Mouse (Mus musculus) neural tube, embryonic 12.5 days (tissue): ENCODE results near the gene Plek2. TPM values are rescaled to one million over a fixed set of nuclear protein-coding genes. Genes with fewer than 3 reads are reported as not detected.

ENCODE experiments used
- ATAC-seq: fragments of 200-750 bp; cut with Nextera tagmentation; 2 replicates; pipeline ENCODE4 v1.8.0; 2017; ENCODE audit warnings: low read depth, mild to moderate bottlenecking, moderate TSS enrichment, moderate library complexity; ENCODE audit not compliant: low FRiP score
- H3K27ac ChIP-seq: fragments of 300-500 bp; sonication (generic); 2 replicates; pipeline ENCODE4 v1.5.1; 2016
- H3K27me3 ChIP-seq: fragments of 300-500 bp; sonication (generic); replicated peaks from 2 replicates; pipeline ENCODE4 v1.6.1; 2016; ENCODE audit warnings: mild to moderate bottlenecking
- H3K36me3 ChIP-seq: fragments of 300-500 bp; sonication (generic); 2 replicates; pipeline ENCODE4 v1.6.1; 2016; ENCODE audit warnings: mild to moderate bottlenecking
- H3K4me1 ChIP-seq: fragments of 300-500 bp; sonication (generic); 2 replicates; pipeline ENCODE4 v1.6.1; 2016
- H3K4me2 ChIP-seq: fragments of 300-500 bp; sonication (generic); replicated peaks from 2 replicates; pipeline ENCODE4 v1.6.1; 2016; ENCODE audit warnings: mild to moderate bottlenecking
- H3K4me3 ChIP-seq: fragments of 300-500 bp; sonication (generic); 2 replicates; pipeline ENCODE4 v1.5.1; 2016
- H3K9ac ChIP-seq: fragments of 300-500 bp; sonication (generic); 2 replicates; pipeline ENCODE4 v1.6.1; 2016; ENCODE audit warnings: mild to moderate bottlenecking
- H3K9me3 ChIP-seq: fragments of 300-500 bp; sonication (generic); 2 replicates; pipeline ENCODE4 v1.6.1; 2016; ENCODE audit warnings: mild to moderate bottlenecking
- WGBS: fragments of 180-500 bp; shearing (Covaris S2); methylation state at CpG from one replicate; pipeline ENCODE4 v1.1.7; 2016; 5-methylcytosine and 5-hydroxymethylcytosine counted together
- polyA plus RNA-seq: library from polyadenylated mRNA; unstranded; fragments of >200 nt; fragmentation: Nextera tagmentation; extraction: Ambion mirVana; gene quantifications from 2 replicates; pipeline ENCODE4 v1.2.1, GENCODE M21; 2016

The Plek2 gene
- polyA plus RNA-seq, result 1.7 and 2.2 TPM in 2 replicates

GRCm38 (mm10) chr12:78906707-78907162, at the start of gene Plek2:
Gene Plek2 (minus strand): TSS chr12:78906964.
- Histone ChIP-seq H3K27ac (no peak within 1 kb of the TSS), H3K4me1 (peaks cover 9% of the 10 kb centered on the region), H3K9me3 (no peaks in the 10 kb centered on the region), H3K27me3 (peaks cover 47% of the 10 kb centered on the region), H3K36me3 (no peaks in the 10 kb centered on the region), H3K4me2 (peak within 1 kb of the TSS; percentile 86), H3K9ac (peak within 1 kb of the TSS; percentile 53; the same call in 1 of the 2 replicates), H3K4me3 (peak within 1 kb of the TSS; percentile 39)
- ATAC-seq, result peak; percentile 54; the same call in 1 of the 2 replicates
- 2% methylated on average over 38 of the region's 38 CpGs for WGBS

GRCm38 (mm10) chr12:78956405-78956804, 49.6 kb upstream of the Plek2 start:
- Histone ChIP-seq H3K4me1 (no peaks in the 10 kb centered on the region), H3K4me2 (no peak overlapping the region), H3K9me3 (peaks cover 20% of the 10 kb centered on the region), H3K9ac (no peak overlapping the region), H3K36me3 (no peaks in the 10 kb centered on the region), H3K27ac (no peak overlapping the region), H3K27me3 (no peaks in the 10 kb centered on the region), H3K4me3 (no peak overlapping the region)
- no peak for ATAC-seq
- WGBS, result 79% methylated on average over 4 of the region's 4 CpGs

GRCm38 (mm10) chr12:78952484-78952883, 45.7 kb upstream of the Plek2 start:
- Histone ChIP-seq H3K9me3 (peaks cover 20% of the 10 kb centered on the region), H3K9ac (no peak overlapping the region), H3K4me2 (no peak overlapping the region), H3K4me3 (no peak overlapping the region), H3K4me1 (no peaks in the 10 kb centered on the region), H3K27me3 (no peaks in the 10 kb centered on the region), H3K27ac (no peak overlapping the region), H3K36me3 (no peaks in the 10 kb centered on the region)
- ATAC-seq, result no peak
- WGBS, result 72% methylated on average over 3 of the region's 3 CpGs

GRCm38 (mm10) chr12:78952053-78952452, 45.3 kb upstream of the Plek2 start:
- ATAC-seq, result no peak
- no peaks in the 10 kb centered on the region for H3K4me1 ChIP-seq
- H3K4me2 ChIP-seq, result no peak overlapping the region
- no peak overlapping the region for H3K4me3 ChIP-seq
- WGBS, result 77% methylated on average over 11 of the region's 11 CpGs
- no peaks in the 10 kb centered on the region for H3K27me3 ChIP-seq
- H3K27ac ChIP-seq, result no peak overlapping the region
- no peaks in the 10 kb centered on the region for H3K36me3 ChIP-seq
- peaks cover 15% of the 10 kb centered on the region for H3K9me3 ChIP-seq
- H3K9ac ChIP-seq, result no peak overlapping the region

GRCm38 (mm10) chr12:78947661-78948060, 40.9 kb upstream of the Plek2 start:
- ATAC-seq, result no peak

GRCm38 (mm10) chr12:78947161-78947560, 40.4 kb upstream of the Plek2 start:
- no peak overlapping the region for H3K4me2 ChIP-seq
- no peak for ATAC-seq
- H3K4me1 ChIP-seq, result no peaks in the 10 kb centered on the region
- H3K9ac ChIP-seq, result no peak overlapping the region
- no peaks in the 10 kb centered on the region for H3K27me3 ChIP-seq
- 88% methylated on average over 6 of the region's 6 CpGs for WGBS
- H3K36me3 ChIP-seq, result no peaks in the 10 kb centered on the region
- no peaks in the 10 kb centered on the region for H3K9me3 ChIP-seq
- H3K27ac ChIP-seq, result no peak overlapping the region
- H3K4me3 ChIP-seq, result no peak overlapping the region

More at GRCm38 (mm10) chr12:78947661-78948060, 40.9 kb upstream of the Plek2 start:
- H3K4me2 ChIP-seq, result no peak overlapping the region
- no peaks in the 10 kb centered on the region for H3K9me3 ChIP-seq
- H3K27me3 ChIP-seq, result no peaks in the 10 kb centered on the region
- no peak overlapping the region for H3K9ac ChIP-seq
- WGBS, result 68% methylated on average over 5 of the region's 5 CpGs
- H3K4me1 ChIP-seq, result no peaks in the 10 kb centered on the region
- H3K4me3 ChIP-seq, result no peak overlapping the region
- no peak overlapping the region for H3K27ac ChIP-seq
- no peaks in the 10 kb centered on the region for H3K36me3 ChIP-seq

GRCm38 (mm10) chr12:78942931-78943330, 36.2 kb upstream of the Plek2 start:
- no peak overlapping the region for H3K4me2 ChIP-seq
- 89% methylated on average over 6 of the region's 6 CpGs for WGBS
- H3K9me3 ChIP-seq, result no peaks in the 10 kb centered on the region
- no peak overlapping the region for H3K4me3 ChIP-seq
- H3K4me1 ChIP-seq, result no peaks in the 10 kb centered on the region
- H3K27me3 ChIP-seq, result no peaks in the 10 kb centered on the region
- H3K9ac ChIP-seq, result no peak overlapping the region
- H3K36me3 ChIP-seq, result no peaks in the 10 kb centered on the region
- no peak for ATAC-seq
- H3K27ac ChIP-seq, result no peak overlapping the region

- no peak overlapping the region for H3K27ac ChIP-seq
- H3K9ac ChIP-seq, result no peak overlapping the region
- H3K9me3 ChIP-seq, result no peaks in the 10 kb centered on the region
- no peak overlapping the region for H3K4me3 ChIP-seq
- no peaks in the 10 kb centered on the region for H3K27me3 ChIP-seq
- H3K4me1 ChIP-seq, result no peaks in the 10 kb centered on the region
- no peak for ATAC-seq
- WGBS, result 94% methylated on average over 5 of the region's 5 CpGs
- H3K4me2 ChIP-seq, result no peak overlapping the region
- H3K36me3 ChIP-seq, result no peaks in the 10 kb centered on the region
Measured at GRCm38 (mm10) chr12:78940081-78940480, 33.3 kb upstream of the Plek2 start.

GRCm38 (mm10) chr12:78939393-78940037, 32.8 kb upstream of the Plek2 start:
- Histone ChIP-seq H3K27ac (no peak overlapping the region), H3K9ac (no peak overlapping the region), H3K4me3 (no peak overlapping the region), H3K4me1 (no peaks in the 10 kb centered on the region), H3K36me3 (no peaks in the 10 kb centered on the region), H3K4me2 (no peak overlapping the region), H3K27me3 (no peaks in the 10 kb centered on the region), H3K9me3 (no peaks in the 10 kb centered on the region)
- 81% methylated on average over 7 of the region's 7 CpGs for WGBS
- ATAC-seq, result no peak

GRCm38 (mm10) chr12:78936494-78936893, 29.7 kb upstream of the Plek2 start:
- Histone ChIP-seq H3K4me3 (no peak overlapping the region), H3K27me3 (no peaks in the 10 kb centered on the region), H3K27ac (no peak overlapping the region), H3K4me1 (no peaks in the 10 kb centered on the region), H3K9me3 (no peaks in the 10 kb centered on the region), H3K9ac (no peak overlapping the region), H3K36me3 (no peaks in the 10 kb centered on the region), H3K4me2 (no peak overlapping the region)
- 70% methylated on average over 4 of the region's 4 CpGs for WGBS
- no peak for ATAC-seq

GRCm38 (mm10) chr12:78929900-78930299, 23.1 kb upstream of the Plek2 start:
- Histone ChIP-seq H3K27ac (no peak overlapping the region), H3K4me2 (no peak overlapping the region), H3K4me1 (no peaks in the 10 kb centered on the region), H3K27me3 (no peaks in the 10 kb centered on the region), H3K9ac (no peak overlapping the region), H3K4me3 (no peak overlapping the region), H3K9me3 (no peaks in the 10 kb centered on the region), H3K36me3 (no peaks in the 10 kb centered on the region)
- no peak for ATAC-seq
- 73% methylated on average over 1 of the region's 1 CpGs for WGBS

- Histone ChIP-seq H3K27ac (no peak overlapping the region), H3K4me1 (no peaks in the 10 kb centered on the region), H3K4me2 (no peak overlapping the region), H3K27me3 (no peaks in the 10 kb centered on the region), H3K4me3 (no peak overlapping the region), H3K9ac (no peak overlapping the region), H3K9me3 (no peaks in the 10 kb centered on the region), H3K36me3 (no peaks in the 10 kb centered on the region)
- 83% methylated on average over 5 of the region's 5 CpGs for WGBS
- no peak for ATAC-seq
Measured at GRCm38 (mm10) chr12:78927287-78927686, 20.5 kb upstream of the Plek2 start.
